Mouse (Mus musculus) spleen, postnatal 14 days (tissue): ENCODE results near the gene Cdk19.

Source experiments
- DNase-seq, 2 experiments: peaks; one replicate each; pipeline ENCODE4 v3.0.0; 2021 to 2022; ENCODE audit warnings: low spot score in 2 of 2

Cdk19 gene

DNA sequence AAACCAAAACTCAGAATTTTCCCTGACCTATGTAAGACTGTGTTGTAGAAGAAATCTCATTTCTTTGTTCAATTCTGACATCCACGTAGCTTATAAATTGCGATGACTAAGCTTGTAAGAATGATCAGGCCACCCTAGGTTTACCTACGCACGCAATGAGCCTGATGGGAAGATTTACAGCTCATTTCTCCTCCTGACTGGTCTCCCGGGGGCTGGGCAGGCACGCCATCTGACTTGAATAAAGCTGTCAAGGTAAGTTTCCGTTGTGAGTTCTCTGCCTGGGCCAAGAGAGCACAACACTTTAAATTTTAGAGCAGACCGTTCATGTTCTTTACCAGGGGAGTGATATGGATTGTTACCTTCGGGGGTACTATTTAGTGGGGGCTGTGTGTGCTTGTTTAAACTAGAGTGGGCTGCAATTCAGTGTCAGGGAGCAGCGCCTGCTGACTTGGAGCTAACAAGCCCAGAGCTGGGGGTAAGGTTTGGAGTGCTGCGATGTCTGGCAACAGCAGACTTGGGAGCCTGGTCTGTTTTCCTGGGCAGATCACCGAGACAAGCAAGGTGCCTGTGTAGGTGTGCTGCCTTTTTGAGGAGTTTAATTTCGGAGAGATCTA is at the start of gene Cdk19:
Gene Cdk19, plus strand, starts transcription at position 214 of the 614 bp plus-strand sequence.
- no peak for DNase-seq

GRCm38 (mm10) chr10:40292640-40293039 is 46.7 kb upstream of the Cdk19 start:
- DNase-seq, result no peak

DNA sequence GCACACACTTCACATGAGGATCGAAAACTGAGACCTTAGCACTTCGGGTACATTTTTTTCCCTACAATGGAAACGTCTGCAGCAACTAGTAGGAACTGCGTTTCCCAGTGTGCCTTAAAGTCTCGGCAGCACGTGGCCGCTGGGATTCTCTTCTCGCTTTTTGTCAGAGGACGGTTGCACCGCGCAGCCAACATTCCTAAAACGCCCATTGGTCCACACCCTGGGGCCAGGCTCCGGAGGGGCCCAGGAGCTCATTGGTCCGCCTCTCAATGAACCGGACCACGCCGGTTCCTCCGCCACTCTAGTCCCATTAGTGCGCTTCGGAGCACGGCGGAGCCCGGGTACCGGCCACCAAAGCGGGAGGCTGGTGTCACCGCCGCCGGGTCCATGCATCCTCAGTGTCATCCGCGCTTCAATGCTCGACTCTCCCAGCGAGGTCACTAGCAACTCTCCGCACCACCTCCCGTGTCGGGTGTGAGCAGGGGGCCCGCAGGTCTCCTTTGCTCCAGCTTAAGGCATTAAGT is 38.7 kb upstream of the Cdk19 start:
- peak; percentile 61 to 62 for DNase-seq

DNA sequence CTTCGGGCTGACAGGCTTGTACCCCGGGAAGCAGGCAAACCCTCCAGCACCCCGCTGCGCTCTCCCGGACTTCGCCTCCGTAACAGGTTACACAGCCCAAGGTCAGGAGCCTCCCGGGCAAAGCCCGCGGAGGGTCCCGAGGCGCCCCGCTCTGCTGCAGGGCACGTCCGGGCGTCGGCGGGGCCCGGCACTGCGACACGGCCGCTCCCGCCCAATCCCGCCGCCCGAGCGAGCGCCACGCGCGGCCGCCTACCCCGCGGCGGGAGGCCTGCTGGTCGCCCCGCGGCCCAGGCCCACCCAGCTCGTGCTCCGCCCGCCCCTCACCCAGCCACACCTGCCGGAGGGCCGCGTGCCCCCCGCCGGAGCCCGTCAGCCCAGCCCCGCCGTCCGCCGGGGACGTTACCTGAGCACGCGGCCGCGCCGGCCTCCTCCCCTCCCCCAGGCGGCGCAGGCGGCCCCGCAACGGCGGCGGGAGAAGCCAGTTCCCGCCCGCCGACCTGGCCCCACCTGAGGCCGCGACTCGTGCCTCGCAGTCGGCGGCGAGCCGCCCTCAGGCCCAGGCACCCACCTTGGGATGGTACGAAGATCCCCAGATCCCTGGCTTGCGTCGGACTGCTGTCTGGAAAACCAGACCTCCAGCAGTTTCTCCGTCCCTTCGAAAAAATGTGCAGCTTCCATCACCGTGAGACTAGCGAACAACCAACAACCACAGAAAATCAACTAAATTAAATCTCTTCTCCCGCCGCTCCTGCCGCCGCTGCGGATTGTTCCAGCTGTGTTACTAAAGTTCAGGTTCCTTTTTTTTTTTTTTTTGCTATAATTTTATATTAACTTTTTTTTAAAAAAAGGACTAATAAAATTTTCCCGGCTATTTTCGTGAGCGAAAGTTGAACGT is 37.9 kb upstream of the Cdk19 start:
- DNase-seq, result peak; percentile 33 to 45

DNA sequence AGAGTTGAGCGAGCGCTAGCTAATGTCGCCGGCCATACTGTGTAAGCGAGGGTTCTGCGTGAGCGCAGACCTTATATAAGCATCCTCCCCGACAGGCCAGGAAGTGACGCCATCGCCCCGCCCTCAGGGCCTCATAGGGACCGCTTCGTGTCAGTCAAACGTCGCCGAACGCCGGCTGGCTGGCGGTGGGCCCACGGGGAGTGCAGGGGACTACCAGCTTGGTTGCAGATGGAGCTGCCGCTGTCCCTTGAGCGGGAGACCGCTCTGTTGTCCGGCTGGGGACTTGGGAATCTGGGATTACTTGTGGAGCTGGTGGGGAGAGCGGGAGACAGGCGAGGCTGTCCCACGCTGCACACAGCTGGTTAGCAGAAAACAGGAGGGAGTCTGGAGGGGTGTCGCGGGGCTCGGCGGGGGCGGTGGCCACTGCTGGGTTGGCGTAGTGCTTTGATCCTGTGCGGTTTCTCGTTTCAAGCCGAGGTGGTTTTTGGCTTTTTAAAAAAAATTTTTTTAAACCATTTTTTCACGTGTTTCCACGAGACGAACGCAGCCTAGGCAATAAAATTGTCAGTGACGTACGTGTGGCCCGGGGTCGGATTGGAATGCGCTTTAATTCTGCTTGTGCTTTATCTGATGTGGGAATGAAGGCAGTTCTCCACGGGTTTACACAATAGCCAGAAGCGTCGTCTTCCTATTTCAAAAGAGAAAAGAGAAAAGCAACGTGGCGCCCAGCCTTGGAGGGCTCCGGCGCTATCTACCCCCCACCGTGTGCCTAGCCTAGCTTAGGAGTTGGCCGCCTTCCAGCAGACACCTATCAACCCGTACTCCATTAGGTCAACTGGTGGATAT is 37.0 kb upstream of the Cdk19 start, which contains the start of gene Amd1:
Gene Amd1, minus strand, starts transcription at position 47 of the 846 bp plus-strand sequence.
- peak; percentile 99 to 100 for DNase-seq

DNA sequence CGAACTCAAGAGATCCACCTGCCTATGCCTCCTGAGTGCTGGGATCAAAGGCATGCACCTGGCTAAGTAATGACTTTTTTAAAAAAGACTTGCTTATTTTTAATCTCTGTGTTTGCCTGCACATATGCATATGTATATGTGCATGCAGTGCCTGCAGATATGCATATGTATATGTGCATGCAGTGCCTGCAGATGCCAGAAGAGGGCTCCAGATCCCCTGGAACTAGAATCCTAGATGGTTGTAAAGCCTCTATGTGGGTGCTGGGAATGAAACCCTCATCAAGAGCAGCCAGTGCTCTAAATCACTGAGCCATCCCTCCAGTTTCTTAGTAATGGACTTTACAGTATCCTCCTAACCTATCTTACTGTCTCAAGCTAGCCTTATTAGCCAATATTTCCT is 33.4 kb upstream of the Cdk19 start:
- no peak for DNase-seq

GRCm38 (mm10) chr10:40307826-40308583 is 31.4 kb upstream of the Cdk19 start:
- no peak for DNase-seq

- DNase-seq, result peak; percentile 33 to 57
These were observed 29.3 kb upstream of the Cdk19 start for GRCm38 (mm10) chr10:40309884-40310635.

GRCm38 (mm10) chr10:40312781-40313180 is 26.6 kb upstream of the Cdk19 start:
- DNase-seq, result no peak

DNA sequence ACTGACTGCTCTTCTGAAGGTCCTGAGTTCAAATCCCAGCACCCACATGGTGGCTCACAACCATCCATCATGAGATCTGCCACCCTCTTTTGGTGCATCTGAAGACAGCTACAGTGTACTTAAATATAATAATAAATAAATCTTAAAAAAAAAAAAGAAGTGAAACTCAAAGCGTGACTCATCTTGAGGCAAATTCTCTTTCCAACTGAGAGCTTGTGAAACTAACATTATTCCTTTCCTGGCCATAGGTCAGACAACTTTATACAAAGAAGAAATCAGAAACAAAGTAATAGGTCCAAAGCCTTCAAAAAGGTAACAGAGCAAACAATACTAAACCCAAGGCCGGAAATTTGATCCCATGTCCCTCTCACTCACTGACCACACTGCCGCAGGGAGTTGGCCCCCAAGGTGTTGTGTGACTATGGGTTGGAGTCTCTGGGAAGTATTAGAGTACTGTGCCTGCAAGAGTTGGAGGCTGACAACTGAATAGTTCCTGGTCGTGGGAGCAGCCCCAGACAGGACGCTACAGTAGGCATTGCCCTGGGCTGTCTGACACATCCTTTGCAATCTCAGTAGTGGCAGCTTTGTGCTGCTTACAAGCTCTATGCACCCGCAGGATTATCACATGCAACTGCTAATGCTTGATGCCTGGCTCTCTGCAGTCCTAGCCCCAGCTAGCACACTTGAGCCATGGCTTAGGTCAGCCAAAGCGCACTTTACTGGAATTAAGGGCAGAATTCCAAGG is 22.4 kb upstream of the Cdk19 start:
- no peak for DNase-seq

GRCm38 (mm10) chr10:40320306-40320705 is 19.1 kb upstream of the Cdk19 start:
- DNase-seq, result no peak

GRCm38 (mm10) chr10:40328004-40328551 is 11.3 kb upstream of the Cdk19 start:
- peak; percentile 25 to 27 for DNase-seq

DNA sequence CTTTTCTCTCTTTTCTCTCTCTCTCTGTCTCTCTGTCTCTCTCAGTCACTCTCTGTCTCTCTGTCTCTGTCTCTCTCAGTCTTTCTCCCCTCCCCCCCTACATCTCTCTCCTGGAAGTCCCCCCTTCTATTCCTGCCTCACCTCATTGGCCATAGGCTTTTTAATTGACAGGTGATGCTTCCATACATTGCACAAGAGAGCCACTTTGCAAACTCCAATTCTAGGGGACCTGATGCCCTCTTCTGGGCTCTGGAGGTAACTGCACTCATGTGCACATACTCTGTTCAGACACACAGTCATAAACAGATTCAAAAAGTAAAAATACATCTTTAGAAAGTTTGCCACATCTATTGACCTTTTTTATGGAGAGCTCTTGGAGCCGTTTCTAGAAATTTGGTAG is 9.1 kb upstream of the Cdk19 start:
- DNase-seq, result no peak

- no peak for DNase-seq
These were observed 6.5 kb upstream of the Cdk19 start for GRCm38 (mm10) chr10:40332864-40333263.

DNA sequence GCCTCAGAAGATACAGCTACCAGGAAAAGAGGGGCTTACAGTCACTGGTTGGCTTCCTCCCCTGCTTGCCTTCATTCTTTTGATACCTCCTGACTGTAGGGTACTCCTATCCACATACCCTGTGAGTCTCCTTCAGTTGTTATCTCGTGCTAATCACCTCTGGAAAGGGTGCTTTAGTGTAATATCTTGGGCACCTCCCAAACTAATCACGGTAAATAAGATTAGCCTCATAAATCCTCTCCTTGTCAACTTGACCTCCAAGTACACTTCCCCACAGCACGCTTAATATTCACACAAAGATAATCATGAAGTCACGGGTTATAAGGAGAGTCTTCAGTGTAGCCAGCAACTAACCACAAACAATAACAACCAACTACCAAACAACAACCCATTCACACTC is 2.7 kb downstream of the Cdk19 start:
- no peak for DNase-seq

GRCm38 (mm10) chr10:40346776-40347403 is 7.5 kb downstream of the Cdk19 start:
- no peak for DNase-seq

GRCm38 (mm10) chr10:40347461-40347954 is 8.1 kb downstream of the Cdk19 start:
- DNase-seq, result no peak
